Mouse (Mus musculus) liver, embryonic 14.5 days (tissue): ENCODE data around the gene 0610010K14Rik. TPM values are rescaled to one million over a fixed set of nuclear protein-coding genes. Genes with fewer than 3 reads are reported as not detected.

Experiments
- ATAC-seq: fragments of 200-750 bp; cut with Nextera tagmentation; 2 replicates; pipeline ENCODE4 v1.8.0; 2017; ENCODE audit warnings: moderate number of reproducible peaks, mild to moderate bottlenecking, moderate library complexity; ENCODE audit not compliant: insufficient read depth
- DNase-seq, 3 experiments: peaks; one replicate each; pipeline ENCODE4 v3.0.0-alpha.2; 2012 to 2013; ENCODE audit warnings: low read depth in 3 of 3, low spot score in 3 of 3
- H3K27ac ChIP-seq: fragments of 300-500 bp; sonication (generic); 2 replicates; pipeline ENCODE4 v1.5.1; 2014; ENCODE audit warnings: moderate library complexity, mild to moderate bottlenecking, control low read depth, inconsistent platforms
- H3K27me3 ChIP-seq: fragments of 300-500 bp; sonication (generic); 2 replicates; pipeline ENCODE4 v1.6.1; 2014; ENCODE audit warnings: mild to moderate bottlenecking, low read length, moderate library complexity; ENCODE audit not compliant: control insufficient read depth, insufficient read depth
- H3K36me3 ChIP-seq: fragments of 300-500 bp; sonication (generic); replicated peaks from 2 replicates; pipeline ENCODE4 v1.6.1; 2014; ENCODE audit warnings: low read depth; ENCODE audit not compliant: control insufficient read depth, insufficient read depth
- H3K4me1 ChIP-seq, 2 experiments: fragments of 200-500 bp in 1 of 2; fragments of 300-500 bp in 1 of 2; sonication (generic) in 1 of 2; replicated peaks; 2 replicates each; pipeline ENCODE4 v1.6.1; 2012 to 2014; ENCODE audit warnings: antibody characterized with exemption in 1 of 2, inconsistent platforms in 1 of 2, low read length in 1 of 2; ENCODE audit not compliant: control insufficient read depth in 2 of 2, insufficient read depth in 2 of 2
- H3K4me2 ChIP-seq: fragments of 300-500 bp; sonication (generic); 2 replicates; pipeline ENCODE4 v1.6.1; 2014; ENCODE audit warnings: low read depth, mild to moderate bottlenecking, control low read depth, moderate library complexity
- H3K4me3 ChIP-seq, 2 experiments: fragments of 200-500 bp in 1 of 2; fragments of 300-500 bp in 1 of 2; sonication (generic) in 1 of 2; 2 replicates each; pipeline ENCODE4 v1.5.1; 2012 to 2014; ENCODE audit warnings: low read depth in 2 of 2, low read length in 2 of 2, mild to moderate bottlenecking in 2 of 2, control low read depth in 1 of 2, inconsistent platforms in 1 of 2, moderate library complexity in 1 of 2; ENCODE audit not compliant: insufficient read depth in 1 of 2
- H3K9ac ChIP-seq: fragments of 300-500 bp; sonication (generic); replicated peaks from 2 replicates; pipeline ENCODE4 v1.6.1; 2014; ENCODE audit warnings: mild to moderate bottlenecking, control low read depth, moderate library complexity
- H3K9me3 ChIP-seq: fragments of 300-500 bp; sonication (generic); 2 replicates; pipeline ENCODE4 v1.6.1; 2016; ENCODE audit warnings: low read length, mixed read lengths; ENCODE audit not compliant: control insufficient read depth
- CTCF ChIP-seq: IDR thresholded peaks from 2 replicates; pipeline ENCODE4 v1.5.1; 2016; ENCODE audit warnings: antibody characterized with exemption, low read depth, control low read depth
- EP300 ChIP-seq: IDR thresholded peaks from 2 replicates; pipeline ENCODE4 v1.6.1; 2016; ENCODE audit warnings: antibody characterized with exemption, low read depth
- WGBS: fragments of 180-500 bp; shearing (Covaris S2); extraction: QIAGEN DNeasy Blood & Tissue Kit; methylation state at CpG from one replicate; pipeline ENCODE4 v1.1.7; 2014; ENCODE audit not compliant: insufficient replicate concordance; 5-methylcytosine and 5-hydroxymethylcytosine counted together
- polyA plus RNA-seq, 2 experiments: library from polyadenylated mRNA; depleted of rRNA in 1 of 2; stranded (reverse) in 1 of 2; unstranded in 1 of 2; fragments of >200 nt; fragmentation: Nextera tagmentation in 1 of 2; extraction: Ambion mirVana in 1 of 2; gene quantifications; 2 replicates each; pipeline versions ENCODE4 v1.2.1 to v1.2.3; 2012 to 2014

0610010K14Rik gene
- polyA plus RNA-seq, 2 experiments = 56.1 to 78.4 TPM

GRCm38 (mm10) chr11:70212896-70213295 lies 24.8 kb downstream of the 0610010K14Rik start:
- H3K9me3 ChIP-seq = no peaks in the 10 kb centered on the region
- TF ChIP-seq CTCF (peak; percentile 51; the same call in 1 of the 2 replicates), EP300 (no peak)
- 13% methylated on average over 9 of the region's 9 CpGs for WGBS
- peak in 1 of 3 experiments; percentile 49 for DNase-seq
- H3K36me3 ChIP-seq = no peaks in the 10 kb centered on the region
- no peak overlapping the region for H3K4me2 ChIP-seq
- no peak overlapping the region for H3K4me3 ChIP-seq
- H3K27ac ChIP-seq = no peak overlapping the region
- H3K9ac ChIP-seq = no peak overlapping the region
- H3K27me3 ChIP-seq = peaks cover 44% of the 10 kb centered on the region
- no peak for ATAC-seq
- no peaks in the 10 kb centered on the region for H3K4me1 ChIP-seq

- no peak for DNase-seq
- H3K9ac ChIP-seq = no peak within 1 kb of the TSS
- TF ChIP-seq EP300 (no peak), CTCF (no peak)
- no peaks in the 10 kb centered on the region for H3K9me3 ChIP-seq
- no peak for ATAC-seq
- 56% methylated on average over 6 of the region's 6 CpGs for WGBS
- H3K36me3 ChIP-seq = no peaks in the 10 kb centered on the region
- H3K27me3 ChIP-seq = peaks cover 44% of the 10 kb centered on the region
- H3K4me2 ChIP-seq = peak within 1 kb of the TSS; percentile 43; the same call in 1 of the 2 replicates
- H3K27ac ChIP-seq = no peak within 1 kb of the TSS
- H3K4me1 ChIP-seq = no peaks in the 10 kb centered on the region
- H3K4me3 ChIP-seq = no peak within 1 kb of the TSS
Measured at GRCm38 (mm10) chr11:70212423-70212822, 25.3 kb downstream of the 0610010K14Rik start, which contains the start of gene Slc16a11. Gene Slc16a11 (plus strand): TSS chr11:70212752.

GRCm38 (mm10) chr11:70211972-70212371 lies 25.7 kb downstream of the 0610010K14Rik start:
- no peak for TF ChIP-seq CTCF
- no peak for TF ChIP-seq EP300
- H3K27ac ChIP-seq = no peak overlapping the region
- no peak overlapping the region for H3K9ac ChIP-seq
- DNase-seq (no peak), ATAC-seq (no peak)
- 75% methylated on average over 6 of the region's 6 CpGs for WGBS
- H3K4me2 ChIP-seq = no peak overlapping the region
- no peak overlapping the region for H3K4me3 ChIP-seq
- no peaks in the 10 kb centered on the region for H3K36me3 ChIP-seq
- H3K9me3 ChIP-seq = no peaks in the 10 kb centered on the region
- H3K27me3 ChIP-seq = peaks cover 42% of the 10 kb centered on the region
- no peaks in the 10 kb centered on the region for H3K4me1 ChIP-seq

GRCm38 (mm10) chr11:70210681-70211080 lies 27.0 kb downstream of the 0610010K14Rik start:
- Histone ChIP-seq H3K27me3 (peaks cover 36% of the 10 kb centered on the region), H3K36me3 (no peaks in the 10 kb centered on the region), H3K4me2 (no peak overlapping the region), H3K9ac (no peak overlapping the region), H3K4me1 (no peaks in the 10 kb centered on the region), H3K4me3 (no peak overlapping the region), H3K27ac (no peak overlapping the region), H3K9me3 (no peaks in the 10 kb centered on the region)
- no peak for DNase-seq
- TF ChIP-seq EP300 (no peak), CTCF (no peak)
- 71% methylated on average over 2 of the region's 2 CpGs for WGBS
- ATAC-seq = no peak

- DNase-seq (no peak), ATAC-seq (no peak)
- WGBS = 53% methylated on average over 5 of the region's 5 CpGs
- TF ChIP-seq CTCF = no peak
- TF ChIP-seq EP300 = no peak
- Histone ChIP-seq H3K4me1 (no peaks in the 10 kb centered on the region), H3K27me3 (peaks cover 18% of the 10 kb centered on the region), H3K9ac (no peak overlapping the region), H3K4me2 (no peak overlapping the region), H3K27ac (no peak overlapping the region), H3K36me3 (no peaks in the 10 kb centered on the region), H3K4me3 (no peak overlapping the region), H3K9me3 (no peaks in the 10 kb centered on the region)
Measured at GRCm38 (mm10) chr11:70208778-70209388, 28.8 kb downstream of the 0610010K14Rik start.
